Mouse (Mus musculus) left cerebral cortex, adult 9 months (tissue): Measurements from ENCODE around the gene Mrps7.

Source experiments
- DNase-seq, 2 experiments: peaks; one replicate each; pipeline ENCODE4 v3.0.0; 2022; ENCODE audit warnings: low spot score in 2 of 2

Mrps7 gene

GRCm38 (mm10) chr11:115603476-115604303 lies at the start of gene Mrps7, which contains the start of gene Gga3:
Gene Mrps7 (plus strand): TSS chr11:115603925.
Gene Gga3 (minus strand): TSS chr11:115604051.
- peak; percentile 73 to 87 for DNase-seq

- DNase-seq, result no peak
Observed at GRCm38 (mm10) chr11:115555717-115556116, 48.0 kb upstream of the Mrps7 start.

GRCm38 (mm10) chr11:115563406-115563805 lies 40.3 kb upstream of the Mrps7 start:
- DNase-seq, result no peak

- peak; percentile 88 to 98 for DNase-seq
Observed at GRCm38 (mm10) chr11:115564064-115564809, 39.5 kb upstream of the Mrps7 start, which contains the start of gene Nup85. Gene Nup85 (plus strand): TSS chr11:115564434.

- DNase-seq, result no peak
Observed at GRCm38 (mm10) chr11:115564961-115565360, 38.8 kb upstream of the Mrps7 start.

GRCm38 (mm10) chr11:115579080-115579479 lies 24.6 kb upstream of the Mrps7 start:
- no peak for DNase-seq

- DNase-seq, result no peak
Observed at GRCm38 (mm10) chr11:115582913-115583606, 20.7 kb upstream of the Mrps7 start.

GRCm38 (mm10) chr11:115584376-115585073 lies 19.2 kb upstream of the Mrps7 start:
- no peak for DNase-seq

GRCm38 (mm10) chr11:115585573-115586100 lies 18.1 kb upstream of the Mrps7 start:
- no peak for DNase-seq

GRCm38 (mm10) chr11:115586403-115586802 lies 17.3 kb upstream of the Mrps7 start:
- no peak for DNase-seq

GRCm38 (mm10) chr11:115587984-115588383 lies 15.7 kb upstream of the Mrps7 start:
- DNase-seq, result no peak

- no peak for DNase-seq
Observed at GRCm38 (mm10) chr11:115590526-115591075, 13.1 kb upstream of the Mrps7 start.

- DNase-seq, result no peak
Observed at GRCm38 (mm10) chr11:115595209-115595608, 8.5 kb upstream of the Mrps7 start.

- no peak for DNase-seq
Observed at GRCm38 (mm10) chr11:115598309-115598708, 5.4 kb upstream of the Mrps7 start.

- DNase-seq, result peak in 1 of 2 experiments; percentile 59
Observed at GRCm38 (mm10) chr11:115599722-115600121, 4.0 kb upstream of the Mrps7 start.

GRCm38 (mm10) chr11:115600743-115601142 lies 3.0 kb upstream of the Mrps7 start:
- DNase-seq, result no peak

GRCm38 (mm10) chr11:115601174-115601573 lies 2.6 kb upstream of the Mrps7 start:
- no peak for DNase-seq

GRCm38 (mm10) chr11:115603128-115603475 lies 623 bp upstream of the Mrps7 start:
- DNase-seq, result no peak

- DNase-seq, result no peak
Observed at GRCm38 (mm10) chr11:115604304-115604696, 575 bp downstream of the Mrps7 start.

- no peak for DNase-seq
Observed at GRCm38 (mm10) chr11:115606733-115607132, 3.0 kb downstream of the Mrps7 start.
